Mouse (Mus musculus) lung, postnatal 36 days (tissue): Measurements from ENCODE around the gene Mcur1.

Source experiments
- DNase-seq: peaks from one replicate; pipeline ENCODE4 v3.0.0; 2022; ENCODE audit warnings: mixed read lengths

Gene Mcur1

DNA sequence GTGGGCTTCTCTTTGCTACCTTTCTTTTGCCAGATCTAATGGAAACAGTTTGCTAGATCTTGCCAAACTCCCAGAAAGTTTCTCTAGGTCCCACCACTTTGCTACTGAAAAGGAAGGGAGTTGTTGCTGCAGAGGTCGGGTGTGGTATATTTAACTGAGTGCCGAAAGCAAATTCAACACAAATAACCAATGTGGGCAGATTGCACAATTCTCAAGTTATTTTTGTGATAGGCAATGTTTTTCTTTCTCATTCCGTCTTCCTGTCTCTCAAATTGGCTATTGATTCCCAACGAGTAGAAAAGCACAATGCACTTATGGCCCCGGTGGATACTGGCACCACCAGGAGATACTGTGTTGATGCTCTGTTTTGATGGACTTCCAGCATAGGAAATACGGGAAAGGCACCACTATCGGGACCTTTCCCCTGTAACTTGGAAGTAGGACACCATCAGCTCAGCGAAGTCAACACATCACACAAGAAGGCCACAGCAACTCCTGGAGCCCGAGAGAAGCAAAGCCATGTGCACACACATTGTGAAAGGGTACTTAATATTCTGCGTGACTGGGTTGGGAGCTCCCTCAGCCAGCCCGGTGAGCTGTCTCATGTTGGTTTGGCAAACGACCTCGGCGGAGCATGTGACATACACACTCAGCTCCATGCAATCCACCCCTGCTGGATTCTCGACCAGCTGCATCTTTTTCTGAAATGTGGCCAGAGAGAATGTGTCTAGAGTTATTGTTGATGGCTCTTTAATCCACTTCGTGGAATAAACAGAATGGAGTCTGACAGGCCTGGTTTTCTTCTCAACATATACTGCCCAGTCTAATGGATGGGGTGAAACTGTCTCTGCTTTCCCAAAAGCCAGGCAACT, 35.3 kb downstream of the Mcur1 start:
- peak; percentile 78 for DNase-seq

DNA sequence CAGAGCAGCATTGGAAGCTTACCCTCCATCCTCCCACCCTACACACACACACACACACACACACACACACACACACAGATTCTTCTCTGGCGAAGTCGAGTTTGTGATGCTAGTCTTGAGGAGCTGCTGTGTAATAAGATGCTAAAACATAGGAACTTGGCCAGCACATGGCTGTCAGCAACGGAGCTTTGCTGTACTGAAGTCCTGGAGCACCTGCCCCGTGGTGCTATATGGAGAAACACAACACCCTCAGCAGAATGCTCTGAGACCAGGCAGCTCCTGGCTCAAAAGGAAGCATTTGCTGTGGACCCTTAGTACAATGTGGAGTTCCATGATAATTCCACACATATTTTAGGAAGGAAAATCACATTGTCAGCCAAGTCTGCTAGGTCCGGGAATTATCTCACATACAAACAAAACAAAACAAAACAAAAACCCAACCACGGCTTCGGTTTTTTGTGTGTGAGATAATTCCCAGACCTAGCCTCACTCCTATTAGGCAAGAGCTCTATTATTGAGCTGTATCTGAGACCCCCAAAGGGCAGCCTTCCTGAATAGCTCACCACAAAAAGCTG, 36.0 kb downstream of the Mcur1 start:
- DNase-seq = no peak

DNA sequence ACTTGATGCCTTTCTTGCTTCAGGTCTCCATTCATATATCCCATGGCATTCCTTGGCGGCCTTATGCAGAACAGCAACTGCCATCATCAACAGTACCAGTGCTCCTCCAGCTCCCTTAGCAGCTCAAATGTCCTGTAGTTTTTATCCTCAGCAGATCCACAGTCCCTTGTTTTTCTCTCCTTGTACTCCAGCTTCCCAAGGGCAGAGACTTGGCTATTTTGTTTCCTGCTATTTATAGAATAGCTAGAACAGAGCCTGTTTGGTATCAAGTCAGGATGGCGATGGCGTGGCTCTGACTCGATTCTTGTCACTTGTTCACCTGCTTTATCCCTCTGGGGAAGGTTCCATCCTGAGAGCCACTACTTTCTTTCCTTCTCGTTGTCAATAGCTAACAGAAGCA, 38.1 kb downstream of the Mcur1 start:
- no peak for DNase-seq

DNA sequence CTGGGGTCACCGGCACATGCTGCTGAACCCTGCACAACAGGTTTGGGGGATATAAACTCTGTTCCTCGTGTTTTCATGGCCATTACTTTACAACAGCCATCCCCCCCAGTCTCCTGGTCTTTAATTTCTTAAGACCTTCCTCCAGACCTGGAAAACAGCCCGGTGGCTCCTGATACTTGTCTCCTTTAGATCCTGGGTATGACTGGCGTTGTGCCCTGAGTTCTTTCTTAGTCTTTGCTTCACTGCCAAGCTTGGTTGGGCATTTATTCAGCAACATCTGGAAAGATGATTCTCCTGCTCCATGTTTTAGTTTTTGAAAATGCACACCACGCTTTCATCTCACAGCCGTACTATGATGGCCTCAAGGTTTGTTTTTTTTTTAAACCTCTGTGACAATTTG, 40.7 kb downstream of the Mcur1 start:
- no peak for DNase-seq

DNA sequence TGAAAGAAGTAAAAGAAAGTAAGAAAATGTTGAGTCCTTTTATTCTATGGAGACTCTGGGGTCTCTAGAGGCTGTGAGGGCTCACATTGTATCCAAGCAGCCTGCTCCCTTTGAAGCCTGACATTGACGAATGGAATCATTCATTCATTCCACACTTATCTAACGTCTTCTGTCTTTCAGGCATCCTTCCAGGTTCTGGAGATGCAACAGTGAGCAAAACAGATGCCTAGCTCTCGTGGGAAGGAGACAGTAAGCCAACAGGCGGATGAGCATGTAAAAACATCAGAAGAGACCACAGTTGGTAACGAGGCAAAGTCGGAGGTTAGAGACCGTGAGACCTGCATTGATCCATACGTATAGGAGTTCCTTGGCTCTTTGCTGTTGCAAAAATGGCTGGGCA, 42.6 kb downstream of the Mcur1 start:
- no peak for DNase-seq

DNA sequence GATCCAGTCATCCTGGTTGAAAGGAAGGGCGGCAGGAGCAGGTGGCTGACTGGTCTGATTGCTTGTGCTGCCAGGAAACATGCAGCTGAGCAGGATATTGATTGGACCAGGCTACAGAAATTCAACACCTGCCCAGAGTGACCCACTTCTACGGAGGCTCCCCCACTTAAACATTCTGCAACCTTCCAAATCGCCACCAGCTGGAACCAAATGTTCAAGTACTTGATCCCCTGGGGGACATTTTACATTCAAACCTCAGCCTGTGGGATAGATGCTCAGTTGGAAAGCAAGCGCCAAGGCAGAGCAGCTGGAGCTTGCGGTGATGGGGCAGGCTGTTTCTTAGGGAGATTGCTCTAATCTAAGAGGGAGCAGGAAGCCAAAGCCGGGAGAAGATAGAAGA, 43.1 kb downstream of the Mcur1 start:
- no peak for DNase-seq

DNA sequence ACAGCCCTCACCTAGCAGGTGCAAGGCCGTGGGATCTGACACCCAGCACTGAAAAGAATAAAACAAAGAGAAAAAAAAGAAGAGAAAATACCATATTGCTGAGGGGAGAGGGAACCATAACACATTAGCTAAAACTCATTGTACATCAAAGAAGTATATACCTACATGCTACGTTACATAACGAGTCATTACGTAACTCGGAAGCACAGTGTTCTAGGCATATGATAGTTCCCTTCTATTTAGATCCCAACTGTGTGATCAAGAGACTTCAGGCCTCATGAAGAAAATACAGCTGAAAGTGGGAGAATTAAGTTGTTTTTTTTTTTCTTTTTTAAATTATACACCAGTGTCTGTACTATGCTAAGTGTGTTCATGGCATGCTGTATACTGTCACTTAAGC, 43.9 kb downstream of the Mcur1 start:
- DNase-seq = no peak

DNA sequence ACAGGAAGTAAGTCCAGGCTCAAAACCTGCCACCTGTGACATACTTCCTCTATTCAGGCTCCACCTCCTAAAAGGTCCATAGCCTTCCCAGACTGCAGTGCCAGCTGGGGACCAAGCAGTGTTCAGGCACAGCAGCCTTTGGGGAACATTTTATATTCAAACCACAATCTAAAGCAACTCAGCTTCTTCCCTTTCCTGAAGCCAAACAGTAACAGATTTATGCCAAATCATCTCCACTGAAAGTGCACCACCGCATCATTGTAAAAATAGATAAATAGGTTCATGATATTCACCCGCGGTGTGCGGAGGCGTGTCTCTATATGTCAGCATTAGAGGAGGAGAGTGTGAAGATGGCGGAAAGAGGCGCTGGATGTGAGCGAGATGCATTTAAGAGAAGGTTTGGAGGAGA, 45.0 kb downstream of the Mcur1 start:
- no peak for DNase-seq

DNA sequence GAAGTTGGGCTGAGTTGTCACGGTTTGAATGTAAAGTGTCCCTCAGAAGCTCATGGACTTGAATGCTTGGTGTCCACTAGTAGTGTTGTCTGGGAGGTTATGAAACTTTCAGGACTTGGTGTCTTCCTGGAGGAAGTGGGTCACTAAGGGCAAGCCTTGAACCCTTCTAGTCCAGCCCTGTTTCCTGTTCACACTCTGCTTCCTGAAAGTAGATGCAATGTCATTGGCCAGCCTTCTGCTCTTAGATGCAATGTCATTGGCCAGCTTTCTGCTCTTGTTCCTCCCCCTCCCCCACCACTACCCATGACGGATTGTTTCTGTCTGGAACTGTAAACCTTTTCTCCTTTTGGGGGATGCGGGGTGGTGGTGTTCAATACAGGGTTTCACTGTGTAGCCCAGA, 47.3 kb downstream of the Mcur1 start:
- DNase-seq = no peak

DNA sequence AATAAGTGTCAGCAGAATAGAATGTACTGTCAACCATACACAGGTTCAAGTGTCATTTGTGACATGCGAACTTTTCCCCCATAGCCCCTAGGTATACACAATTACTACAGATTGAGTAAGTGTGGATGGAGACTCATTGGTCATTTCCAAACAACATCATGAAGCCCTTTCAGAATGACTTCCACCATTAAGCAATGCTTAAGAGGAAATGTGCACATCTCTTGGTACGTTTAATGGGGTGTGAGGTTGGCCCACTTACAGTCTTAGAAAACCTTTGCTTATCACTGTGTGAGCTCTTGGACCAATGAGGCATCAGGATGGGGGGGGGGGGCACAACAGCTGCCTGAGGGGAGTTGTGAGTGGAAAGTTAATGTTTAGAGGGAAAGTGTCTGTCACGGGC, 54.2 kb downstream of the Mcur1 start:
- DNase-seq = no peak

DNA sequence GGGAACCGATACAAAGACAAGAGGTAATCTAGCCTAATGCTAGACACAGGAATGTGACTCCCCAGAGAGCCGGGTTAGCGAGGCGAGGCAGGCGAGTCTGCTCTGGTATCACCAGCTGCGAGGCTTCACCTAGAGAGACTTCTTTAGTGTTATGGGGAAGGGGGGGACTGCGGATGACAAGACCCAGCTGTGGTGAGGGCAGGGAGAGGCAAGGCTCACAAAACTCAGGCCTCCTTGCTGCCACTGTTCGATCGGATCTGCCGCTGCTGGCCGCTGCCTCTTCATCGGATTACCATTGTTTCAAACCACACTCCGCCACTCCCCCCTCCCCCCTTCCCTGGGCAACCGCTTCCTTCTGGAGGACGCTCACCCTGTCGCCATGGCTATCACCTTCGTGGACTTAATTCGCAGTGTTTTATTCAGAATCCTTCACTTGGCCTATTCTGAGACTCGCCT, 56.6 kb downstream of the Mcur1 start:
- peak; percentile 79 for DNase-seq

DNA sequence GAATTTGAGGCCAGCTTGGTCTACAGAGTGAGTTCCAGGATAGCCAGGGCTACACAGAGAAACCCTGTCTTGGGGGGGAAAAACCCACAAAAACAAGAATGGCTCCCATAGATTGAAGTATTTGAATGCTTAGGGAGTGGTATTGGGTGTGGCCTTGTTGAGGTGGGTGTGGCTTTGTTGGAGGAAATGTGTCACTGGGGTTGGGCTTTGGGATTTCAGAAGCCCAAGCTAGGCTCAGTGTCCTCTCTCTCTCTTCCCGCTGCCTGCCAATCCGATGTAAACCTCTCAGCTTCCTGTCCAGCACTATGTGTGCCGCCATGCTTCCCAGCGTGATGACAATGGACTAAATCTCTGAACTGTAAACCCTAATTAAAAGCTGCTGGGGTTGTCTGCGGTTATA, 58.4 kb downstream of the Mcur1 start:
- DNase-seq = no peak

DNA sequence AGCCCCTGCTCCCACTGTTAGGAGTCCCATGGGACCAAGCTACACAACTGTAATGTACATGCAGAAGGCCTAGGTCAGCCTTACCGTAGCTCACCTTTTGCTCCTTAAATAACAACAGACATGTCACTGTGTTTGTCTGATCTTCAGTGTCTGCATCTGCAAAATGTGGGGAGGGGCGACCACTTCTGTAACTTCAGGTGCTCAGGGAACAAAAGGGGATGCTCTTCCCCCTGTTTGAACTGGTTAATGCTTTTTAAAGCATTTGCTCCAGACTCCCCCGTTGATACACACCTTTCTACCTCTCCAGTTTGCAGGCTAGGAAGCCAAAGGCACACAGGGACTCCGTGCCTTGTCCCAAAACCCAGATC, 59.5 kb downstream of the Mcur1 start:
- no peak for DNase-seq

DNA sequence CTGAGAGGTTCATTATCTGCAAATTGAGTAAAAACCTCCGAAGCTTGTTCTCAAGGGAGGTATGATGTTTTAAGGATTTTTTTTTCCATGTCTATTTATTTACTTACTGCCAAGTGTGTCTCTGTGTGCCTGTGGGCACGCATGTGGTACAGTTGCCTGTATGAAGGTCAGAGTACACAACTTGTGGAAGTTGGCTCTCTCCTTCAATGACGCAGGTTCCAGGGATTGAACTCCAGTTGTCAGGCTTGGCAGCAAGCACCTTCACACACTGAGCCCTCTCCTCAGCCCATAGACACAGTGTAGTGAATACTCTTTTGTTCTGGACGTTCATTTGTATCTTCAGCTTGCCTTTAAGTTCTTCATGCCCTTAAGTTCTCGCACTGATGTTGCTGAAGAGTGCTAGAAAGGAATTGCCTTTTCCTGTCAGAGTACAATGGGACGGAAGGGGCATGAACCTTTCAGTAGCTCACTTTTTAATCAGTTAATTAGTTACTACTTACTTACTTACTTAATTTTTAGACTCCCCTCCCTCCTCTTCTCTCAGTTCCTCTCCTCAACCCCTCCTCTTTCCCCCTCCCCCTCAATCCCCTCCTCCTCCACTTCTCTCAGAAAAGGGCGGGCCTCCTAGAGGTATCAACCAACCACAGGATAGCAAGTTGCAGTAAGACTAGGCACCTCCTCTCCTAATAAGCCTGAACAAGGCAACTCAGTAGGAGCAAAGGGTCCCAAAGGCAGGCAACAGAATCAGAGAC, 60.1 kb downstream of the Mcur1 start:
- DNase-seq = no peak

DNA sequence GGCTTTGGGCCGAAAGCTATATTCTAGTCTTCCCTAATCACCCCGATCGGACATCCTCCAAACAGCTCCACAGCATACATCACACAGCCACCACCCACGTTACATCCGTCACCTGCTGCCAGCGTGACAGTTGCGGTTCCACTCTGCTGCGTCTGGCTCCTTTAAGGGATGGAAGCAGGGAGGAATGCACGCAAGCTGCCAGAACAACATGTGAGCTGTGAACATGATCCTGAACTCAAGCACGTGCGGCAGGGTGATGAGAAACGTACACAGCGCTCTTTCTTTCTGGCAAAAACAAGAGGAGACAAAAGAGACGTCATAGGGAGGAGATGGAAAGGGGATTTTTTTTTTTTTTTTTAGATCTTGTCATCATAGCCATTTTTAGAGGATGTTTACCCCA, 61.1 kb downstream of the Mcur1 start:
- DNase-seq = peak; percentile 60

DNA sequence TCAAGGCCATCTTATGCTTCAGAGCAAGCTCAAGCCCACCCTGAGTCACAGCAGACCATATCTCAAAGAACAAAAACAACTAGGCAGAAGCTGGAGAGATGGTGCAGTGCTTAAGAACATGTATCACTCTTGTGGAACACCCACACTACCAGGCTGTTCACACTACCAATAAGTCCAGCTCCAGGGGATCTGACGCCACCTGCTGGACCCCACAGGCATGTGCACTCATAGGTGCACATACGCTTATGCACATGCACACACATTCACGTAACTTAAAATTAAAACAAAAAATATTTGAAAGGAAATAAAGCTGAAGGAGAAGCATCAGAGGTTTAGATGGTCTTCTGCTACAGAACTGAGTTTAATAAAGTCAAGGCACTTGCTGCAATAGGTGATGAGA, 62.2 kb downstream of the Mcur1 start:
- DNase-seq = no peak

DNA sequence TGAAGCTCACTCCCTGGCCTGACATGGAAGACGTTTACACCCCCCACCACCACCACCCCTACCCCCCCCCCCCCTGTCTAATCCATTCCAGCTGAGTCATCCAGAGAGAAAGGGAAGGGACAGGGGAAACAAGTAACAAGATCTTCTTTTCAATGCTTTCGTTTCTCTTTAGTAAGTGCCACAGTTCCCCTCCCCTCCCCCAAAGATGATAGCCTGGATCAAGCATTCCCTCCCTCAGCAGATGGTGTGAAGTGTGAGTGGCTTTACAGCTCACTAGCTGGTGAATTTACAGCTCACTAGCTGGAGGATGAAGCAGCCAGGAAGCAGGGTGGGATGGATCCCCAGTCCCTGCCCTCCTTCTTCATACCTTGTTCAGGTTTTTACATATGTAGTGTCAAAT, 63.3 kb downstream of the Mcur1 start:
- no peak for DNase-seq

DNA sequence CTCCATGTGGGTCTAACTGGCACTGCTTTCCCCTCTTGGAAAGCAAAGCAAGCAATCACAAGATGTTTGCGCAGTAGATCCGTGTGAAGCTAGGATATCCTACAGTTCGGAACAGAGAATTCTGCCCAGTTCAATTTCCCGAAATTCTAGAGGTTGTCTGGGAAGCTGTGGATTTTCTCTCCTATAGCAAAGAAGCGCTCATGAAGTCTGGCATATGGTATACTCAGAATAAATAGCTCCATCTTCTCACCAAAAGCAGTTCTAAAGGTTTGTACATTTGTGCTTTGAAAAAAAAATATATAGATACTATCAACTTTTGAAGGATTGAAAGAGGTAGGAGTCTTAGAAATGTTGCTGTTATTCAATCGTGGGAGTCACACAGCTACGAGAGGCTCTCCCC, 64.3 kb downstream of the Mcur1 start:
- no peak for DNase-seq

DNA sequence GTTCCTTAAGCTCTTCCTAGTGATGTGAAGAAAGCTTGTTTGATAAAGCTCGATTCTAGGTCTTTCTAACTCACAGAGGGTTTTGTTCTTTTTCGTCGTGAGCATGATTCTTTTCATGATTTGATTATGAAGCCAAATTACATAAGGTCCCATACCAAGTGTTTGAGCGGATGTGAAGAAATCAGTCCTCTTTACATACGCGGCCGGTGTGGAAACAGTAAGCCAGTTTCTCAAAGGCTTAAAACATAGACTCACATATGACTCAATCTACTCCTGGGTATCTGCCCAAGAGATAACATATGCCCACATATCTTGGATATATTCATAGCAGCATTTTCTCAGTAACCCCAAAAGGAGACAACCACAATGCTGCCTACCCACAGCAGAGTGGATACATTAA, 66.3 kb downstream of the Mcur1 start:
- peak; percentile 52 for DNase-seq

DNA sequence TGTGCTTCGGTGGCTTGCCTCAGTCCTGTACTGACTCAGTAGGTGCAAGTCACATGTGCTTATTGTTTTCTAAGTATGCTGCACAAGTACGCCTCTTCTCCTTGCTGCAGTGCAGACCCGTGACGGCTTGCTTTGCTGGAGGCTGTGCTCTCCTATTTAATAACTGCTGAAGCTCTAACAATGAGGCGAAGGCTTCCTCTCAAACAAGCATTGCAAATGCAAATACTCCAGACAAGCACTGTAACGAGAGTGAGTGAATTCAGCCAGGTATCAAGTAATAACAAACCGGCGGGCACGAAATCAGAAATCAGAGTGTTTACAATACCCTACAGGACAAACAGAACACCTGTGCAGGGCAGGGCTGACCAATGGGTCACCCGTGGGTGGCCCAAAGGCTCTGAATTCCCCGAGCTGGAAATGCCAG, 66.9 kb downstream of the Mcur1 start:
- peak; percentile 76 for DNase-seq
